Mouse (Mus musculus): ENCODE measurements at regions not wholly inside any gene's neighbourhood (a gene's known extent, or its start where the extent isn't known, plus 50 kb on each side); places are given as distances from the start of the nearest gene placed in this dataset.

DNA sequence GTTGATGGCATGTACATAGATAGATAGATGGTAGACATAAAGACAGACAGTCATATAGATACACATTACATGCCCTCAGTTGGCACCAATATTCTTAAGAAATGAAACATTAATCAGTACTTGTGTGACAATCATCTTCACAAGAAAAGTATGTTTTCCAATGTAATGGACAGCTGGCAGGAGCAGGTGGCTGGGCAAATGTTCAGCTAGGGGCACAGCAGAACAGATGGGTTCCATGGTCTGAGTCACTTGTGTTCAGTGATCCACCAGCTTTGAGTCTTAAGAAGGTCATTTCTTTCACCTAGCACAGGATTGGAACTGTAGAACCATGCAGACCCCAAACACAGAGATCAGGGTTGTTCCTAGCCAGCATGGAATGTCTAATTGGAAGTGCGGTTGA, 2631.2 kb upstream of the 5930422O12Rik start:
- no peak for DNase-seq

DNA sequence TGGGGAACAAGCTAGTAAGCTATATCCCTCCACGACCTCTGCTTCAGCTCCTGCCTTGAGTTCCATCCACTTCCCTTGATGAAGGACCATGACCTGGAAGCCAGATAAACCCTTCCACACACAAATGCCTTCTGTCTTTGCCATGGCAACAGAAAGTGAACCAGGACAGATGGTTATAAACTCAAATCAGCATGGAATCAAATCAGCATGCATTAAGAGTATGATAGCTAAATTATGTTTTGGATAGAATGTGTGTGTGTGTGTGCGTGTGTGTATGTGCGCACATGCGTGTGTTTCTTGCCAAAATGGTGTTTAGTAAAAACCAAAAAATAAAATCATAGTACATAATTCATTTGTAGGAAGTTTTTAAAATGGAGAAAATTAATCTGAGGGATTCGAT, 2611.5 kb upstream of the 5930422O12Rik start:
- DNase-seq, result no peak

DNA sequence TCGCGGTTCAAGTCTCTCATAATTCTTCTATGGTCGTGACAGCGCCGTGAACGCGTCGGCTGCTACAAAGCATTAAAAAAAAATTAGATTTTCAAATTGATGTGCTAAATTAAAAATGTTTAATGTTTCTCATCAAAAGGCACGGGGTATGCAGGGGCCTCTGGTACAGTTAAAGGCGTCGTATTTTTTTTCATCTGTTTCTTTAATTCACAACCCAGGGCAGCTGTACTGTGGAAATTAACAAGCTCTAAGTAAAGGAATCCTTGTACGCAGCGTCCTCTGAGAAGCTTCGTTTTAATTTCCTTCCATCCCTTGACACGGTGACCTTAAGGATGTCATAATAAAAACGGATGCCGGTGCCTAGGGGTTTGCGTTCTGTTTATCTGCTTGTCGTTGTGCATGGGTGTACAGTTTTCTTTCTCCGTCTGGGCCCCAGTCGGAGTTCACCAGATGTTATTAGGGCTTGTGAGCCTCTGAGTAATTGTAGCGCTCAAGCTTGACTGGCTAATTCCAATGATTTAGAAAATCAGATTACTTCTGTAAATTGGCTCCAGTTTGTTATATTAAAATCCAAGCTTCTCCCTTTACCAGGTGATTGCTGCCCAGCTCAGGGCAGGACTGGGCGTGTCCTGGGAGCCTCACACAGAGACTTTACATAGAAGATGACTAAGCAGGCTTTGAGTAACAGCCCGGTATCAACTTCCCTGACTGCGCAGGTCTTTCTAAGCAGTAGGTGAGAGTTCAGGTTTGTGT, 2605.5 kb upstream of the 5930422O12Rik start:
- no peak for DNase-seq

DNA sequence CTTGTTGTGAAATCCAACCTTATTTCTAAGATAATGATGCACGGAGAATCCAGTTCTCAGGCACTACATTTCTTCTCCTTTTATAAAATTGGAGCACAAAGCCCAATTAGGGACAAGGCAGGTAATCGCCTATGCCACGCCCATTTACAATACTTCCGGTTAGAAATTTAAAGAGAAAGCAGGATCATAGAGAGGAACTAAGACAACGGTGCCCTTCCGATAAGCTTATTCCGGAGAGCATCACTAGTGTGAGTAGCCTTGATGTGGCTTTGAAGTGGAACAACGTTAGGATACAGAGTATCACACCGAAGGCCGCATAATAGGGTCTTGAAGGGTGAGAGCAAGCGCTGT, 2604.9 kb upstream of the 5930422O12Rik start:
- DNase-seq, result no peak

DNA sequence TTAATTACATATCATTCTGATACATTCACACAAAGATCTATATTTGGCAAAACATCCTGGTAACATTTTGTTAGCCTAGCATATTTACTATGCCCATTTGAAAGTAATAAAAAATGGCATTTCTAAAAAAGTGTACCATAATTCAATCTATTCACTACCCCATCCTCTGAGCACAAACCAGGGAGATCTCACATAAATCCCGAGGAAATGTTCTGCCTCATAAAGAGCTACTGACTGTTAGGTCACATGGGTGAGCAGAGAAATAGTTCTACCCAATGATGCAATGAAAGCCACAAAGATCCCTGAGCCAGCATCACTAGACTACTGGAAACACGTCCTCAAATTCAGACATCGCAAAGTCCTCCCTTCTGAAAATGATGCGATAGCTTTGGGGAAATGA, 2602.5 kb upstream of the 5930422O12Rik start:
- DNase-seq, result no peak

DNA sequence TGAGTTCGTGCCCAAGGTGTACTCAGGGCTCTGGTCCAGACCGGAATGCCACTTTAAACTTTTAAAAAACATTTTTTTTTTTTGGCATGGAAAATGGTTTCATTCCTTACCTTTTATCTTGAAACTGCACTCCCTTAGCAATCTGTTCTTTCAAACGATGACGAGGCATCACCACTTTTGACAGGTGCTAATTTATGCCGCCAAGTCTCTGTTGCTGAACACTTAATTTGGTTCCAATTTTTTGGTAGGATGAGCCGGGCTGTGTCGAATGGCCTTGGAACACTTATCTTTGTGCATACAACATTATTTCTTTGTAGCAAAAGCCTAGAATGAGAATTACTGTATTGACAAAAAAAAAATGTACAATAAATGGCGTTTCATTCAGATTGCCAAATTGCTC, 2590.5 kb upstream of the 5930422O12Rik start:
- no peak for DNase-seq

DNA sequence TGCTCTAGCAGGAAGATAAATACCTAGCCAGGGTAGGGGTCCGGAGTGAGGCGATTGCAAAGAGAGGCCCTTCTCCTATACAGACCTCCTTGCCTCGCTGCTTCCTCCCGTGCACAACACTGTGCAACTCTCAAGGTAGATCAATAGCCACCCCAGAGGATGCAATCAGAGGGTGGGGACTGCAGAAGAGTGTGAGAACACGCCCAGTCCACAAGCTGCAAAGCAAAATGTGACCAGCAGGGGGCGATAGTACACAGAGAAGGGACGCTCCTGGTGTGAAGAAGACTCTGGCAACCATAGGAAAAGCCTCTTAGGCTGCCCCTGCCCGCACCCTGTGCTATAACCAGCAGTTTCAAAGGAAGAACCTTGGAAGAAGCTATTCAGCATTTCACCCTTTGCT, 2588.4 kb upstream of the 5930422O12Rik start:
- peak; percentile 60 for DNase-seq

DNA sequence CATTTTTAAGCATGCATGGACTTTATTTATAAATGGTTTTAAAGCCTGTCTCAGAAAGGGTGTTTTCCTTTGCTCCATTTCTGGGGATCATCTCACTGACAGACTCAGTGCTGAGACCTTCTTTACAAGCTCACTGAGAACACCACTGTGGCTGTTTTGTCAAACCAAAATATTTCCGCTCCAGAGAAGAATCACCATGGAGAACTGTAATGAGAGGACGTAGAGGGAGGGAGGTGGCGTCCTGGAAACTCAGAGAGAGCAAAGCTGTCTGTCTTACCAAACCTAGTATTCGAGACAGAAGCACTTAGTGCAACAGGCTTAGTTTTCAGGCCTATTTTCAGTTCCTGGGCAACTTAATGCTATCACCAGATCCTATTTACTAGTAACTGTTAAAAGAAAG, 2565.5 kb upstream of the 5930422O12Rik start:
- no peak for DNase-seq

DNA sequence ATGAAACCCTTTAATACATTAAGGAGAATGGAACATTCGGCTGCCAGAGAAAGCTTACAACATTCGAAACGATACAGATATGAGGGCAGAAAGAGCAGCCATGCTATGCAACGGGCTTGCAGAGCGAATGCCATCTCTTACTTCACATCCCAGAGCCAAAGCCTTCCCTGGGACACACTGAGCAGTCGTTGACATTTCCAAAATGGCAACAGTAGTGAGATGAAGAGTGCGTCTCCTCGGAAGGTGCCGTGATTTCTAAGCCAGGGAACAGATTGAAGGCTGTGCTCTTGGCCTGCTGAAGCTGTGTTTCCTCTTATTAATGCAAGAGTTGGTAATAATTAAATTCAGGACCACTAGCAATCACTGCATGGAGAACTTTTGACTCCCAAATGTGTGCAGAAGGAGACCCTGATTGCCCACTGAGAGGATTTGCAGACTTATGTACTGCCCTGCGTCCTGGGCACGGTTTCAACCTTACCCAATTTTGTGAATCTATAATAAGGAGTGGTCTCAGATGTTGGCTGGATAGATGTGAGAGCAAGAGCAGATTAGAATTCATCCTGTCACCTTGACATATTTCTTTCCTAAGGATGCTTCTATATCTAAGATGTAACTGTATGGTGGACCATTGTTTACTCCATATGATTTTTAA, 2522.3 kb upstream of the 5930422O12Rik start:
- DNase-seq, result no peak

DNA sequence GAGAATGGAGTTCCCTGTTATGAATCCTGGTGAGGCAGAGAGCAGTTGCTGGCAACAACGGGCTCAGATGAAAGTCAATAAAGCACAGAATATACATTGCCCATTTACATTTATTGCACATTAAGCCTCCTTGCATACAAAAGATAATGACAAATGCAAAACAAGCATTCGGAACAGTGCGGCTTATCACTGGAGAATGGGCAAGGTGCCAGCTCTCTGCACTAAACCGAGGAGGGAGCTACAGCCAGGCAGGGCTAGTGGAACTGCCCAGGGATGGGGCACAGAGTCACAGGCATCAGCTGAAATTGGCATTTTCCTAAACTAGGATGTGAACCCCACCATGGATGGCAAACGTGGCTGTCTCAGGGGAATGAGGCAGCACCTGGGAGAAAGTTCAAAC, 2514.8 kb upstream of the 5930422O12Rik start:
- DNase-seq, result no peak

DNA sequence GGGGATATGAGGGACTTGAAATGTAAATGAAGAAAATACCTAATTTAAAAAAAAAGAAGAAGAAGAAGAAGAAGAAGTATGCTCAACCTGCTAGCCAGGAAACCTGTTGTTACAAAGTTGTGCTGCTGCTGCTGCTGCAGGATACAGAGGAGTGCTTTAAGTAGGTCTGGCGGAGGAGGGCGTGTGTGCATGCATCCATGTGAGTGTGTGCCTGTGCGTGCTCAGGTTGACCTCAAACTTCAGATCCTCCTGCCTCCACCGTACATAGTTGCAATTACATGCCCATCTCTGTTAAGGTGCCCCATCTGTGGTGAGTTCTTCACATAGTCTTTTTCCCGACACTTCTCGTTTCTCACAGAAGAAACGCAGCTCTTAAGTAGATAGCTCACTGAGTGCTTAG, 2513.4 kb upstream of the 5930422O12Rik start:
- no peak for DNase-seq

DNA sequence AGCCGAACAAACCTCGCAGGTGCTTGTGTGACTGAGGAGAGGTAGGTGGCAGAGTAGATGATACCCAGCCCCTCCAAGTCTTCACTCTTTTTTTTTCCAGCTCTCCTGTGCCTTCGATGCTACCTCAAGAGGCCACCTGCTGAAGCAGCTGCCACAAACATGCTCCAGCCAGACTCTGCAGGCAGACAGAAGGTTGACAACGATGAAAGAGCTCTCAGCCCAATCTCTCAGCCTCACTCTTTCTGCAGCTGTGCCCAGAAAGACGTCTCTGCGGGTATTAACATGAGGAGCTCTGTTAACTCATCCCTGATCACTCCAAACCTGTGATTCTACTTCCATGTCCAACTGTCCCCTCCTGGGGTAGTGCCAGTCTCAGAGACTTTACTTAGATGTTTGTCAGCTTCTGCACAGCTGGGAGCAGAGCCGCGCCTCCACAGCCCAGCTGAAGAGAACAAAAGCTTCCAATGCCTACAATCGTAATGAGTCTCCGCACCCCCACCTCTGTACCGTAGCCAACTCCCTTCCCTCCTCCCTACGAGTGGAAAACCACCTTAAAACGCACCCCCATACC, 2512.8 kb upstream of the 5930422O12Rik start:
- peak; percentile 6 for DNase-seq

DNA sequence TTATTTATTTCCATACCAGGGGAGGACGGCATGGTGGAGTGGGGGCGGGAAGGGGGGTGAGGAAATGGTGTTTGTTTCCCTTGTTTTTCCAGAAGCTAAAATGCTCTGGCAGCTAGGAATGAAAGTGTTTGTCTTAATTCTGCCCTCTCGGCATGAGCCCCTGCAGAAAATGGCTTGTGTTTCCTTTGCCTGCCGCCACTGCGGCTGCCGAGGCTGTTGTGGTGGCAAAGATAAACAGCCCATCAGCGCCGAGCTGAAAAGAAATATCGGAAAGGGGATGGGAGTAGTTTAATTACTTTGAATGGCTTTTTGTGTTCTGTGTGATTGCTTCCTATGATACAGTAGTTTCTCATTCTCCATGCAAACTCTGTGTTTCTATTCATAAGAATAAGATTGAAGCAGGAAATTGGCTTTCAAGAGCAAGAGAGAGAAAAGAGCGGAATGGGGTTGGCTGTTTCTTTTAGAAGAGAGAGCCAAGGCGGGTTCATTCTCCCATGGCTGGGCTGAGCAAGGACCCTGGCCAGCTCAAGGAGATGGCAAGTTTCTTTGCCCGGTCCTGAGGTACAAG, 2512.2 kb upstream of the 5930422O12Rik start:
- DNase-seq, result peak; percentile 1

DNA sequence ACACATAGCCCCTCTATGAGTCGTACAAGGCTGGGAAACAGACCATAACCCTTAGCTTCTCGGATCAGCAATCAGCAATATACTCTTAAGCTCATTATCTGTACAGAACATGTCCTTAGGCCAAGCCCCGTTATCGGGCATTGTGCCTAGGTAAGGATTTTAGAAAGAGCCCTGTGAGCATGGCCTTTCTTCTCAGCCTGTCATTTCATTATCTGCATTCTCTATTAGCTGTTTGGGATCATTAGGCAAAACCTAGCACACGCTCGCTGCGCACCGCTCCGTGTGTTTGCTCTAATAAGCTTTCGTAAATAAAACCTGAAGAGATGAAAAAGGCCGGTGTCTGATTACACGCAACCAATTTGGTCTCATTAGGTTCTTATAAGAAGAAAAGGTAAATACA, 2507.1 kb upstream of the 5930422O12Rik start:
- no peak for DNase-seq

DNA sequence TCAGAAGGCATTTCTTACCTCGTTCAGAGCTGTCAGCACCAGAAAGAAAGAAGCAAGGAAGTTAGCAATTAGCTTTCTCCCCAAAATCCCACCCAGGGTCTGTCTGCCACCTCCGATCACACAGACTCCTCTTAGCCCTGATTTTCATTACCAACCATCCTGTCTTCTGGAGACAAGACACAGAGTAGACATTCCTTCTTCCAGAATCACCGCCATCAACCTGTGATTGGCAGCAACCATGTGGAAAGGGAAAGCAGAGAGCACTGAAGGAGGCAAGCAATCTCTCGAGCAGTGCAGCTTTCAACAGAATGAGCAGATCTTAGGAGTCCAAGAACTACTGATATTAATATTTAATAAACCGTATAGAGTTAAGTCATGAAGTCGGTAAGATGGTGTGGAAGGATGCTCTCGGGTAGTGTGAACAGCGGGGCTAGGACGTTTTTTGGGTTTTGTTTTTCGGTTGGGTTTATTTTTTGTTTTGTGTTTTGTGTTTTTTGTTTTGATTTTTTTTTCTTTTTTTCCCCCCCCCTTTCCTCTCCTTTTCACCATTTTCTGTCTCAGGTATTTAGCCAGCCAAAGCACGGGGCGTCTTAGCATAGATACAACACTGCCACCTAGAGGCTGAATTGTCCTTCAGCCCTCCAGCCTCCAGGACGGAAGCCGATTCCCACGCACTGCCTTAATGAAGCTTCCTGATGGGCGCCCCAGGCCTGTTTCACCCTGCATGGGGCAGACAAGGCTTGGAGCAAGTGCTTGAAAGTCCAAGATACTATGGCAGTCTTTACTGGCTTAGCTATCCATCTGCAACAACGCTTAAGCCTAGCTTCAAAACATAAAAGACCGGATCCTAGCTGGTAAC, 2505.0 kb upstream of the 5930422O12Rik start:
- DNase-seq, result peak; percentile 62

DNA sequence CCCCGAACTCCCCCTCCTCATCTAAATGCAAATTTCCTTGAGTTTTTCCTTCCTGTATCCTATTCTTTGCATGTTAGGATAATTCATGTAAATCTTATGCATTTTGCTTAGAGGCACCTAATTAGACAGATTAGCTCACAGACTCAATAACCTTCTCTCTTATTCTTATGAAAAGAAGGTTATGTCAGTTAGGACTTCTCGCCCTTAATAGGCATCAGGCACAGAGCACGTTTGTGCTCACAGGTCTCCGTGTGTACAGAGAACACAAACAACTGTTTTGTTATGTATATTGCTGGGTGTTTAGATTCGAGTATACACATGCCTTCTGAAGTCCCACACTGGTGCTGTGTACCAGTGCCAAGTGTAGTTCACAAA, 2504.4 kb upstream of the 5930422O12Rik start:
- DNase-seq, result no peak

DNA sequence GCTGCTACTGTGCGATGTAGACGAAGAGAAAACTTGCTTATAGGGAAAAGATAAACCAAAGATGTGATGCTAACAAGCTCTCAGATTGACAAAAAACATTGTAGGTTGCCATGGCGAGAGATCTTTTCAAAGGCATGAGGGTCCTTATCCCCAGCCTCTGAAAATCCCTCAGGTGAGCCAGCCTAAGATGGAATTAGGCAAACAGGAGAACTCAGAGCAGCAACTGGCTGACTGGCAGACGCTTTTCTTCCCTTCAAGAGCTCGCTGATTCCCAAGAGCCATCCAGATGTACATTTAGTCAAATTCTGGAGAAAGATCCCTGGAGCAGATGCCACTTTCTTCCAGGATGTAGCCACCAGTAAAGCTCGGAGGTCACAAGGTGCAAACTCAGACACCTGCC, 2503.9 kb upstream of the 5930422O12Rik start:
- no peak for DNase-seq

DNA sequence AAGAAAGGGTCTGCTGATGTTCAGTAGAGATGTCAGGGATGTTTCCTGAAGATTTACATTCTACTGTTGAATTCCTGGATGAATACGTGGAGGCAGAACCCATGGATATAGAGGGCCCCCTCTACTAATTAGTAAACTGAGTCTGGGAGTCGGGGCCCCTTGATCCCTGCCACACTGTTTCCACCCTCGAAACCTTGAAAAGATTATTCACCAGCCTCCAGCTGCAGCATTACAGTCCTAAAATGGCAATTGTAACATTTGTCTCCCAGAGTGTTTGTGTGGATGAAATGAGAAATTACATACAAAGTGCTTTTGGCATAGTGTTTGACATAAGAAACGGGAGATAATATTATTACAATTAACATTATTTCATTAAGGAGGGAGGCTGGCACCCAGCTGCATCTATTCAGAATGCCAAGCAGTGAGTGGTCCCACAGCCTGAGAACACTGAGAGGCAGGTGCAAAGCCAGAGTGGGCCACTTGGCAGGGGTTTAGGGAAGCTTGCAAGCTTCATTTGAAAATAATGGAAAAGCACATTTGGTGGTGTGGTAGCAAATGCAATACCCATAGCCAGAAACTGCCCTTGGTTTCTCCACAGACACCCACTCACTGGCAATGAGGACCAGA, 2490.9 kb upstream of the 5930422O12Rik start:
- DNase-seq, result no peak

DNA sequence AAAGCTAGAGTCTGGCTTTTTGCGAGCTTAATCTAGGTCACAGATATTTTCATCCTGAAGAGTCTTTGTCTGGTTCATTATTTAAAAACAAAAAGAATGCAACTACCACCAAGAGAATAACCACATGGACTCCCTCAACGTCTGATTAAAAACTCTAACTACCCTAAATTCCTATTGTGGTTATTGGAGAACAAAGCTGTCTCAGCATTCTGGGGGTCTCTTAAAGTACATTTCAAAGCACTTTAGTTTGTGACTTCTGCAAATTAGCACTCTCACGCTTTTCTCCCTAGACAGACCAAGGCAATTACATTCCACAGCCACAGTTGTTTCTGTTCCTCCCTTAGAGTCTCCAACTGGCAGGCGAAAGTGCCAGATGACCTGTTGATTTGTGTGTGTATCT, 2487.6 kb upstream of the 5930422O12Rik start:
- no peak for DNase-seq

DNA sequence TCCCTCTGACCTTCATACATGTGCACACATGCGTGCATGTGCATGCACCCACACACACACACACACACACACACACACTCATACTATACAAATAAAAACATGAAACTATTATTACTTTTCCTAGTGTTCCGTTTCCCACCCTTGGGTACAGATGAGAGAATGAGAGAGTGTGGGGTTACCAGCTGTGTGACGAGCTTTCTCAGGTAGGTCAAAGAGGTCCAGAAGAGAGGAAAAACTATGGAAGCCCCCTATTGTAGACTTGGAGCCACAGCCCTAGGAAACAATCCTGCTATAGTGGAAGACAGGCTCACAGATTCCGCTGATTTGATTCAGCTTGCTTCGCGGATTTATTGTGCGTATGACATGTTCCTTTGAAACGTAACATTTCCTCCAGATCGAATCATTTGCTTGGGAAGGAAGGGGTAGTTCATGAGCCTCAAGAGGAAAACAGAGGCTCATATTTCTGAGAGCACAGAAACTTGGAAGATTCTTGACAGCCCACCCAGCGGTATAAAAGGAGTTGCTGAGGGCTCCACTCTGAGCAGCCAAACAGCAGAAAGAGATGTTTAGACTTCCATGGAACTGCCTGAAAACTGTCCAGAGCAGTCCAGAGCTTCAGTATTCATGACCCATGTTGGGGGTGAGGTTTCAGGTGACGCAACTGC, 2486.9 kb upstream of the 5930422O12Rik start:
- DNase-seq, result no peak

DNA sequence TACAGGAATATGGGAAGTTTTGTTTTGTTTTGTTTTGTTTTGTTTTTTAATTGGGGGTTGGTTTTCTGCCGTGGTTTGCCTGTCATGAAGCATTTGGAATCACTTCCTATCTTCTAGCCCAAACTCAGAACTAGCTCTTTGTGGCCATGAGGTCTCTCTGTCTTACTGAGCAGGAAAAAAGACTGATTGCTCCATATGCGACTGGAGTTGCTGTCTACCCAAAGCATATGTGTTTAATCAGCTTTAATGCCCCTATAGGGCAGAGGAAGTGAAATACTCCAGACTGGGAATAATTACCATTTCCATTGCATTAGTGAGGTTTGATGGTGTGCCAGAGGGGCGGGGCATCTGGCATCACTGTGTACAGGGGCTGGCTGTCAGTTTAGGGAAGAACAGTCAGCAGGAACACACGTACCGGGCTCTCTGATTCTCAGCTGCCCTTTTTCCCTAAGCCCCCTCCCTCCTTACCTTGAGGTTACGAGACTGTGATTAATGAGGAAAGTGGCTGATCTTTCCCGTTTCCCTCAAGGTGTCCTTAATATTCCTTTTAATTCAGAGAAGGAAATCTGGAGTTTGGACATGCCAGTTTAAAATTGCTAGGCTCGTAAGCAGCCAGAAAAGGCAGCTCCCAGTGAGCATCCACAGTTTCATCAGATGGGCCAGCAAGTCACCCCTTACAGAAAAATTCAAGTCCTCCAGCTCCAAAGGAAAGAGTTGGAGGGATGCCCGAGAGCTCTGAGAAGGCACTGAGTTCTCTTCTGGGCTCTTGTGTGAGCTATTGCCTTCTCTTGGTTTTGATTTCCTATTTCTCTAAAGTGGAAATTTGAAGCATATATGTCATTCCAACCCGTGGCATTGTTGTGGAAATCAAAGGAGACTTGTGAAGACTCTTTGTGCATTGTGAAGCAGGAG, 2482.1 kb upstream of the 5930422O12Rik start:
- no peak for DNase-seq
